Mouse (Mus musculus) liver, adult 2 months (tissue): ENCODE measurements around the gene Schip1. TPM values are rescaled to one million over a fixed set of nuclear protein-coding genes. Genes with fewer than 3 reads are reported as not detected.
A peak's percentile ranks its signal among the peaks of the same experiment; 100 is the strongest.

ENCODE experiments used
- DNase-seq: peaks from one replicate; pipeline ENCODE4 v3.0.0-alpha.2; 2011; ENCODE audit warnings: low read depth, low spot score; ENCODE audit errors: extremely low read depth
- H3K27ac ChIP-seq: fragments of 200-500 bp; replicated peaks from 2 replicates; pipeline ENCODE4 v1.5.1; 2012; ENCODE audit warnings: low read depth, mild to moderate bottlenecking, control low read depth, inconsistent platforms, low read length; ENCODE audit not compliant: insufficient read depth
- H3K27me3 ChIP-seq: fragments of 200-500 bp; 2 replicates; pipeline ENCODE4 v1.6.1; 2012; ENCODE audit warnings: mild to moderate bottlenecking, moderate library complexity, low read length, inconsistent platforms; ENCODE audit not compliant: control insufficient read depth, insufficient read depth
- H3K36me3 ChIP-seq: fragments of 200-500 bp; 2 replicates; pipeline ENCODE4 v1.6.1; 2012; ENCODE audit warnings: low read length, inconsistent platforms; ENCODE audit not compliant: control insufficient read depth, insufficient read depth
- H3K4me1 ChIP-seq: fragments of 200-500 bp; 2 replicates; pipeline ENCODE4 v1.6.1; 2011; ENCODE audit warnings: low read length; ENCODE audit not compliant: control insufficient read depth, insufficient read depth
- H3K4me3 ChIP-seq: fragments of 200-500 bp; 2 replicates; pipeline ENCODE4 v1.5.1; 2011; ENCODE audit warnings: low read depth, mild to moderate bottlenecking, control low read depth, low read length, moderate library complexity; ENCODE audit not compliant: insufficient read depth
- H3K79me2 ChIP-seq: fragments of 200-500 bp; 2 replicates; pipeline ENCODE4 v1.6.1; 2012; ENCODE audit warnings: inconsistent platforms, mild to moderate bottlenecking, low read length, moderate library complexity; ENCODE audit not compliant: control insufficient read depth, insufficient read depth
- H3K9ac ChIP-seq: fragments of 200-500 bp; 2 replicates; pipeline ENCODE4 v1.6.1; 2012; ENCODE audit warnings: low read depth, mild to moderate bottlenecking, control low read depth, inconsistent platforms, low read length
- CTCF ChIP-seq: fragments of 200-500 bp; IDR thresholded peaks from 2 replicates; pipeline ENCODE4 v1.5.1; 2011; ENCODE audit warnings: low read depth, low read length, control low read depth
- POLR2A ChIP-seq: fragments of 200-500 bp; IDR thresholded peaks from 2 replicates; pipeline ENCODE4 v1.6.1; 2011; ENCODE audit warnings: low read length, control low read depth; ENCODE audit not compliant: insufficient read depth; ENCODE audit errors: extremely low read depth
- WGBS: fragments of 180-500 bp; shearing (Covaris S2); methylation state at CpG from one replicate; pipeline ENCODE4 v1.1.7; 2018; 5-methylcytosine and 5-hydroxymethylcytosine counted together
- polyA plus RNA-seq: library from polyadenylated mRNA; depleted of rRNA; stranded (reverse); fragments of >200 nt; gene quantifications from 2 replicates; pipeline ENCODE4 v1.2.3, GENCODE M21; 2012
- total RNA-seq: library from RNA; depleted of rRNA; stranded (reverse); fragments of >200 nt; gene quantifications from 2 replicates; pipeline ENCODE4 v1.2.3, GENCODE M21; 2014

Schip1 gene
- total and polyA plus RNA-seq, 2 experiments, result 0.48 to 1.6 TPM

DNA sequence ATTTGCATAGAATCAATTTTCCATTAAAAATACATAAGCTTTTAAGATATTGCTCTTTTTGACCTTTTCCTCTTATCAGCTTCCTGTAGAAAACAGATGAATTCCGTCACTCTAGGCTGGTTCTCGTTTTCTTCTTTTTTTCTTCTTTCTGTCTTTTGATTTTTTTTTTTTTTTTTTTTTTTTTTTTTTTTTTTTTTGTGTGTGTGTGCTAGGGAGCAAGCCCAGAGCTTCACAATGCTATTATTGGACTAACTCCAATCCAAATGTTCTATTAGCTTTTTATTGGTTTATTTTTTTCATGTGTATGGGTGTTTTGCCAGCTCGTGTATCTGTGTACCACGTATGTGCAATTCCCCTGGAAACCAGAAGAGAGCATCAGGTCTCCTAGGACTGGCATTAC, 420.0 kb downstream of the Schip1 start:
- 73% methylated on average over 4 of the region's 4 CpGs for WGBS
- H3K4me3 ChIP-seq, result no peak overlapping the region
- no peaks in the 10 kb centered on the region for H3K79me2 ChIP-seq
- TF ChIP-seq POLR2A, result no peak
- no peak for TF ChIP-seq CTCF
- DNase-seq, result no peak
- no peaks in the 10 kb centered on the region for H3K4me1 ChIP-seq
- H3K27me3 ChIP-seq, result no peaks in the 10 kb centered on the region
- H3K27ac ChIP-seq, result no peak overlapping the region
- no peaks in the 10 kb centered on the region for H3K36me3 ChIP-seq
- no peak overlapping the region for H3K9ac ChIP-seq

DNA sequence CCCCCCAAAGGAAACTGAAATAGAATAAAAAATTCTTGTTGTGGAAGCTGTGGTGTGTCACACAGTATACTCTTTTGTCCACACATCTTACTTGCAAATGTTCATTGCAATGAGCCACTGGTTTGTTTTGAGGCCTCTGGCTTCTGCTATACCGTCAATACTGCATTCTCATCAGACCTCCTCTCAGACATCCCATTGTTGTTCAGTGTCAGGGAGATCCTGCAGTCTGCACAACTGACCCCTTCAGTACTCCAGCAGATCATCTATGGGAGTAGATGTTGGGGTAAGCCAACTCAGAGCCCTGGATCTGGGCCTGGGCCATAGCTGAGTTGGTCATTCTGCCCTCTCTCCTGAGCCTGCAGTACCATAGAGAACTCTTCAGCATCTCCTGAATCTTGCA, 423.0 kb downstream of the Schip1 start:
- no peaks in the 10 kb centered on the region for H3K36me3 ChIP-seq
- H3K4me1 ChIP-seq, result 0 out of 2 replicates have a peak, but pooled peaks cover 2% of the 10 kb centered on the region
- no peak overlapping the region for H3K9ac ChIP-seq
- no peaks in the 10 kb centered on the region for H3K79me2 ChIP-seq
- no peak overlapping the region for H3K4me3 ChIP-seq
- no peak overlapping the region for H3K27ac ChIP-seq
- 82% methylated on average over 1 of the region's 1 CpGs for WGBS
- DNase-seq, result no peak
- H3K27me3 ChIP-seq, result no peaks in the 10 kb centered on the region
- TF ChIP-seq POLR2A, result no peak

DNA sequence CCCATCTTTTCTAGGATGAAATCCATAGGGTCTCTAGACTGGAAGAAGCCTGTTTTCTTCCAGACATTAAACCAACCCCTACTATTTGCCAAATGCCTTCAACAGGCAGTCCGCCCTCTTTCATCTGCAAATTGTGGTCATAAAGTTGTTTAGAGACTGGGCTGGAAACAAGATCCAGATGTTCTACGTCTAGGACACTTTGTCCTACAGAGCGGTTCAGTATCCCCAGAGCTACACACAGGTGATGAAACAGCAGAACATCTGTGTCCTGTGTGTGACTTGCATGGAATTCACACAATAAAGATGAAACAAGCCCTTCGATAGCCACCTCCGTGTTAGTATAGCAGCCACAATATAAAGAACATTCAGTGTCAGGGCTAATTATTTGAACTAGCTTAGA, 423.7 kb downstream of the Schip1 start:
- no peak overlapping the region for H3K27ac ChIP-seq
- peaks cover 3% of the 10 kb centered on the region for H3K27me3 ChIP-seq
- TF ChIP-seq POLR2A (no peak), CTCF (no peak)
- no peaks in the 10 kb centered on the region for H3K36me3 ChIP-seq
- no peaks in the 10 kb centered on the region for H3K79me2 ChIP-seq
- H3K4me1 ChIP-seq, result peaks cover 4% of the 10 kb centered on the region
- no peak for DNase-seq
- no peak overlapping the region for H3K9ac ChIP-seq
- 85% methylated on average over 5 of the region's 5 CpGs for WGBS
- H3K4me3 ChIP-seq, result no peak overlapping the region

DNA sequence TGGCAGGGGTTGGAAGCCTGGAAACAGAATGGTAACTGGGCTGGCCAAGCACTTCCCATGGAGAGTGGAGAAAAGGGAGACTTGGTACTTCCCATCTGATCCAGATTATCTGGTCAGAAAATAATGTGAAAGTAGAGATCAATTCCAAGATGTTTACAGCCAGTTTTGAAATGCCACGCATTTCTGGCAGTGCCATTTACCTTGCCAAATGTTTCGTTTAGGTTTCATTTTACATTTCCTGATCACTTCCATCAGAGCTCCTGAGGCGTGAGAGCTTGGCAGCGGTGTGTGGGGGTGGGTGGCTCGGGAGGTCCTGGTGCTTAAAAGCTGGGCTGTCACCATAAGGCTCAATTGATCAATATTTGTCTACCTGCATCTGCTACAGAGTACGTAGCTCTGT, 426.9 kb downstream of the Schip1 start:
- Histone ChIP-seq H3K27ac (no peak overlapping the region; the same call in 1 of the 2 replicates), H3K27me3 (peaks cover 16% of the 10 kb centered on the region), H3K4me1 (peaks cover 7% of the 10 kb centered on the region), H3K36me3 (no peaks in the 10 kb centered on the region), H3K9ac (no peak overlapping the region), H3K4me3 (no peak overlapping the region), H3K79me2 (no peaks in the 10 kb centered on the region)
- 74% methylated on average over 6 of the region's 6 CpGs for WGBS
- TF ChIP-seq CTCF (no peak), POLR2A (no peak)
- no peak for DNase-seq

DNA sequence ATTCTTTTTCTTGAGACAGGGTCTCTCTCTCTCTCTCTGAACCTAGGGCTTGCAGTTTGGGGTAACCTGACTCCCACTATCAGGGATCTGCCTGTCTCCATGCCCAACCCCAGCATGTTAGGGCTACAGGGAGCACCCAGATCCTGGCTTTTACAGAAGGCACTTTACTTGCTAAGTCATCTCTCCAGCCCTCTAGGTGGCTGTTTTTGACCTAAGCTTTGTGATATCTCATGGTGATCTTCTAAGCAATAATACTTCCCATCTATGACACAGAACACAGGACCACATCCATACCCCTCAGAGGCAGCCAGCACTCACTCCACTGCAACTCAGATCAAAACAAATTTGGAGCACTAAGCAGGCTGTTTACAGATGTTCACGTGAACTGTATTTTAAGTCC, 427.5 kb downstream of the Schip1 start:
- 62% methylated on average over 1 of the region's 1 CpGs for WGBS
- no peak for DNase-seq
- H3K4me3 ChIP-seq, result no peak overlapping the region
- peaks cover 16% of the 10 kb centered on the region for H3K27me3 ChIP-seq
- H3K4me1 ChIP-seq, result peaks cover 7% of the 10 kb centered on the region
- no peak overlapping the region for H3K9ac ChIP-seq
- peak overlapping the region; percentile 61 for H3K27ac ChIP-seq
- TF ChIP-seq CTCF (no peak), POLR2A (no peak)
- no peaks in the 10 kb centered on the region for H3K36me3 ChIP-seq
- H3K79me2 ChIP-seq, result no peaks in the 10 kb centered on the region

DNA sequence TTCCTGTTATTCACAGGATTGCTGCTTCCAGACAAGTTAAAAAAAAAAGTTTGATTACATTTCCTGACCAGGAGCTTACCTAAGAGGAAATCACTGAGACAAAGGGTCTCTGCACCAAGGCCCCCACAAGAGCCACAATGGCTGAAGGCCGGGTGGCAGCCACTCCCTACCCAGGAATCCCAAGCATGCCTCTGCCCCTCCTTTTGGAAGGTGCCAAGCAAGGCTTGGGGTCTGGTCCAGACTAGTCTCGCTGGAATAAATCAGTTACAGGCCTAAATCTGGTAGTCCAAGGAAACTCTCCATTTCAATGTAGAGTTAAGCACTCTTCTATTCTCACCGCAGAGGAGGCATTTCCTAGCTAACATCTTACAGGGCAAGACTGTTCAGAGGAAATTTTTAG, 427.9 kb downstream of the Schip1 start:
- 73% methylated on average over 3 of the region's 3 CpGs for WGBS
- peaks cover 16% of the 10 kb centered on the region for H3K27me3 ChIP-seq

More for the DNA sequence above, 427.9 kb downstream of the Schip1 start:
- H3K9ac ChIP-seq, result no peak overlapping the region
- H3K27ac ChIP-seq, result peak overlapping the region; percentile 85
- DNase-seq, result no peak
- H3K4me1 ChIP-seq, result peaks cover 7% of the 10 kb centered on the region
- no peaks in the 10 kb centered on the region for H3K79me2 ChIP-seq
- no peaks in the 10 kb centered on the region for H3K36me3 ChIP-seq
- TF ChIP-seq CTCF (no peak), POLR2A (no peak)
- H3K4me3 ChIP-seq, result no peak overlapping the region
